Mouse (Mus musculus) adrenal gland (tissue): Measurements from ENCODE around the gene Slc17a5.

ENCODE experiments used
- intact Hi-C: fragments of 180-260 bp; cut with DNase I; formaldehyde crosslinking; loops from one replicate; pipeline ENCODE4 v1.15.1; 2025

The Slc17a5 gene

GRCm38 (mm10) chr9:78569934-78570333 is 17.9 kb downstream of the Slc17a5 start:
- intact Hi-C loops: no loop called here

GRCm38 (mm10) chr9:78559479-78559878 is 28.4 kb downstream of the Slc17a5 start:
- intact Hi-C loops: loop anchor here (10.0 kb wide), 1 partner anchor 205 kb away; the partner anchor contains the start of gene Gsta2

GRCm38 (mm10) chr9:78558586-78559214 is 29.1 kb downstream of the Slc17a5 start:
- intact Hi-C loops: loop anchor here (10.0 kb wide), 1 partner anchor 204 kb away; the partner anchor contains the start of gene Gsta2

GRCm38 (mm10) chr9:78557041-78557440 is 30.8 kb downstream of the Slc17a5 start:
- intact Hi-C loops: loop anchor here (10.0 kb wide), 1 partner anchor 202 kb away; the partner anchor contains the start of gene Gsta2

GRCm38 (mm10) chr9:78552984-78553383 is 34.9 kb downstream of the Slc17a5 start:
- intact Hi-C loops: loop anchor here (5.0 to 10.0 kb wide), 2 partner anchors 81 to 198 kb away; partner anchors contain the start of gene Gsta2

- intact Hi-C loops: loop anchor here (5.0 to 10.0 kb wide), 2 partner anchors 79 to 197 kb away; partner anchors contain the start of gene Gsta2
Measured at GRCm38 (mm10) chr9:78551761-78552160, 36.1 kb downstream of the Slc17a5 start.

- intact Hi-C loops: no loop called here
Measured at GRCm38 (mm10) chr9:78547742-78548141, 40.1 kb downstream of the Slc17a5 start.

GRCm38 (mm10) chr9:78546944-78547343 is 40.9 kb downstream of the Slc17a5 start:
- intact Hi-C loops: no loop called here

- intact Hi-C loops: no loop called here
Measured at GRCm38 (mm10) chr9:78541758-78542157, 46.1 kb downstream of the Slc17a5 start.

- intact Hi-C loops: no loop called here
Measured at GRCm38 (mm10) chr9:78538421-78538820, 49.4 kb downstream of the Slc17a5 start.

- intact Hi-C loops: no loop called here
Measured at GRCm38 (mm10) chr9:78537154-78537873, 50.5 kb downstream of the Slc17a5 start.

GRCm38 (mm10) chr9:78534606-78535005 is 53.2 kb downstream of the Slc17a5 start:
- intact Hi-C loops: no loop called here

- intact Hi-C loops: no loop called here
Measured at GRCm38 (mm10) chr9:78533296-78533935, 54.4 kb downstream of the Slc17a5 start.

GRCm38 (mm10) chr9:78532341-78532819 is 55.5 kb downstream of the Slc17a5 start:
- intact Hi-C loops: no loop called here

- intact Hi-C loops: no loop called here
Measured at GRCm38 (mm10) chr9:78531816-78532215, 56.0 kb downstream of the Slc17a5 start.

- intact Hi-C loops: loop anchor here (2.0 kb wide), 1 partner anchor 47 kb away; no protein-coding TSS in a partner anchor
Measured at GRCm38 (mm10) chr9:78527767-78528381, 60.0 kb downstream of the Slc17a5 start.

- intact Hi-C loops: loop anchor here (2.0 kb wide), 1 partner anchor 47 kb away; no protein-coding TSS in a partner anchor
Measured at GRCm38 (mm10) chr9:78527301-78527761, 60.5 kb downstream of the Slc17a5 start.

GRCm38 (mm10) chr9:78526206-78526605 is 61.6 kb downstream of the Slc17a5 start:
- intact Hi-C loops: loop anchor here (2.0 kb wide), 1 partner anchor 45 kb away; no protein-coding TSS in a partner anchor

GRCm38 (mm10) chr9:78525451-78526135 is 62.2 kb downstream of the Slc17a5 start:
- intact Hi-C loops: loop anchor here (2.0 kb wide), 1 partner anchor 45 kb away; no protein-coding TSS in a partner anchor

- intact Hi-C loops: no loop called here
Measured at GRCm38 (mm10) chr9:78521689-78522088, 66.2 kb downstream of the Slc17a5 start.
